Mouse (Mus musculus): Measurements from ENCODE around the gene Naaladl1. TPM values are rescaled to one million over a fixed set of nuclear protein-coding genes. Genes with fewer than 3 reads are reported as not detected.
"Not testable (repeated sequence)": the region's sequence is repeated elsewhere in the genome, so short reads cannot be mapped to it uniquely, and the experiment has no call there.

Gene Naaladl1
- polyA plus RNA-seq, 1 experiment: 0.30 TPM

DNA sequence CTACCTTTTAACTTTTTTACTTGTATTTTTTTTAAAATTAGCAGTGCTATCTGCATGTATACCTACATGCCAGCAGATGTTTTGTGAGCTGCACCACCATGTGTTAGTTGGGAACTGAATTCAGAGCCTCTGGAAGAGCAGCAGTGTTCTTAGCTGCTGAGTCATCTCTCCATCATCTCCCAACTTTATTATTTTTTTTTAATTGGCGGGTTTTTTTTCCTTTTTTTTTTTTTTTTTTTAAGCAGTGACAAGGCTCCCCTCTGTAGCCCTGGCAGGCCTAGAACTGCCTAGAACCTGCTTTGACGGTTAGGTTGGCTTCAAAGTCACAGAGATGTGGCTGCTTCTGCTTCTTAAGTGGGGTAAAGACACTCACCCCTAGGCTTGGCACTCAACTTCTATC lies 19.3 kb downstream of the Naaladl1 start:
- no peak overlapping the region for H3K4me3 ChIP-seq (replicated peaks; ENCODE audit: extremely low read depth, low read depth, low read length)
- no peaks in the 10 kb centered on the region for H3K4me1 ChIP-seq (ENCODE audit: control insufficient read depth, insufficient read depth, low read length)
- no peak for TF ChIP-seq POLR2A (IDR thresholded peaks at IDR 0.05; ENCODE audit: borderline replicate concordance, extremely low read depth, low read depth, low read length)
- no peak for TF ChIP-seq CTCF (IDR thresholded peaks at IDR 0.05; ENCODE audit: insufficient read depth, low read length)
- 48% methylated on average over 2 of the region's 2 CpGs for WGBS
- no peak for DNase-seq

DNA sequence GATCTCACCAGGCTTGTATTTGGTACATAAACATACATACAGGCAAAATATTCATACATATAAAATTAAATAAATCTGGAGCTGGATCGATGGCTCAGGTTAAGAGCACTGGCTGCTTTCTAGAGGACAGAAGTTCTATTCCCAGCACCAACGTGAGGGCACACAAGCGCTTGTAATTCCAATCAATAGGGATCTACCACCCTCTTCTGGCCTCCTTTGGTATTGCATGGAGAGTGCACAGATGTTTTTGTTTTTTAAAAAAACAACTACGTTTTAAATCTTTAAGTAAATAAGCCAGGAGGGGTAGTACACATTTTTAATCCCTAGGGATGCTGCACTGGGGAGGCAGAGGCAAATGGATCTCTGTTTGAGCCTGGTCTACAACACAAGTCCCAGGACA lies 20.7 kb downstream of the Naaladl1 start:
- DNase-seq: peak; percentile 45
- 21% methylated on average over 4 of the region's 4 CpGs for WGBS
- Histone ChIP-seq H3K4me3 (replicated peaks; ENCODE audit: extremely low read depth, low read depth, low read length) (no peak overlapping the region), H3K4me1 (ENCODE audit: control insufficient read depth, insufficient read depth, low read length) (no peaks in the 10 kb centered on the region)
- peak; percentile 45 for TF ChIP-seq CTCF (IDR thresholded peaks at IDR 0.05; ENCODE audit: insufficient read depth, low read length)
- no peak for TF ChIP-seq POLR2A (IDR thresholded peaks at IDR 0.05; ENCODE audit: borderline replicate concordance, extremely low read depth, low read depth, low read length)

DNA sequence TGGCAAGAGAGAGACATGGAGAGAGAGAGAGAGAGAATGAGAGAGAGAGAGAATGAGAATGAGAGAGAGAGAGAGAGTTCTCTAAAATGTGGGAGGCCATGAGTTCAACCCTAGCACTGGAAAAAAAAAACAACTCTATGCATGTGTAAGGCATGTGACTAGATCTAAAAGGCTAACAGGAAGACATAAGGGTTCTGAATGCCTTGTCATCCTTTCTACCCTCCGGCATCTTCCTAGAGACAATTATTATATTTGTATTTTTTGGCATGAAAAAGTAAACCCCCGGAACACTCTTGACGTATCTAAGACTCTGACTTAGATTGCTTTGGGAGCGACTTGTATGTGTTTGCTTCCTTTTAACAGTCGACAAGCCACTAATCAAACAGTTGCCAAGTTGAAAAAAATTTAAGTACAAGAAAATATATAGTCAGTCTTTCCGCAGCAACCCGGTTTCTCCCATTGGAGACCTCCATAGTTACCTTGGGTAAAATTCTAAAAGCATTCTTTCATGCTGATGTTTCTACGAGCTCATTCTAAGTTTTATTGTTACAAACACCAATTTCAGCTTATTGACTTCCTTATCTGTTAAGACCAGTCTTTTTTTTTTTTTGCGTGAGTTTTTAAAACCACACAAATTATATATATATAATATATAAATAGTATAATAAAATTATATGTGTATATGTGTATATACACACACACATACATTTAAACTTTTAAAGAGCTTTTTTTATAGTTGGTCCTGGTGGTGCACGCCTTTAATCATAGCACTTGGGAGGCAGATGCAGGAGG lies 21.4 kb downstream of the Naaladl1 start:
- DNase-seq: no peak
- TF ChIP-seq CTCF (IDR thresholded peaks at IDR 0.05; ENCODE audit: insufficient read depth, low read length) (no peak), POLR2A (IDR thresholded peaks at IDR 0.05; ENCODE audit: borderline replicate concordance, extremely low read depth, low read depth, low read length) (no peak)
- WGBS: 52% methylated on average over 10 of the region's 10 CpGs
- H3K4me1 ChIP-seq (ENCODE audit: control insufficient read depth, insufficient read depth, low read length): no peaks in the 10 kb centered on the region
- H3K4me3 ChIP-seq (replicated peaks; ENCODE audit: extremely low read depth, low read depth, low read length): peak overlapping the region; percentile 82

DNA sequence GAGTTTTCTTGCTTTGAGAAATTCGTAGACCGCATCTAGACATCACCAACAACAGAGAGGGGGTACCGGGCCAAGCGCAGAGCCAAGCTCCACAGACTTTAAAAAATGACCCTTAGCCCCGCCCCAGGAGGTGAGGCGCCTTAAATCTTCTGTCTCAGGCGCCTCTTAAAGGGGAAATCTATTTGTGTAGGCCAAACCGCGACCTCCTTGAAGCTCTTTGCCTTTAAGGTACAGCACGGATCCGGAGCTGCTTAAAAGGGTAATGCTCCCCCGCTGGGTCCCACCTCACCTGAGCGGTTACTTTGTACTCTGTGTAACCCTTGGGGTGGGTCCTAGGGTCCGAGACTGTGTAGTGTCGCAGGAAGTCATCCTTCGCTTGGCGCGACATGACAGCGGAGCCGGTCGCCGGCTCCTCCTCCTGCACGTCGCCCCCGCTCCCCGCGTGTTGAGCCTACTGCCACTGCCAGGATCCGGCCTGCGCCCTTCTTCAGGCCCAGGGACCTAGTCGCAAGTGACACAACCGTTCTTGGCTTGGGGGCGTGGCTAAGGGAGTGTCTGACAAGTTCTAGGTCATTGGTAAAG lies 22.3 kb downstream of the Naaladl1 start, which contains the start of gene Snx15:
Snx15 (minus strand) TSS at position 545 of the 582 bp plus-strand sequence.
- Histone ChIP-seq H3K4me1 (ENCODE audit: control insufficient read depth, insufficient read depth, low read length) (no peaks in the 10 kb centered on the region), H3K4me3 (replicated peaks; ENCODE audit: extremely low read depth, low read depth, low read length) (peak within 1 kb of the TSS; percentile 82)
- WGBS: 1% methylated on average over 32 of the region's 32 CpGs
- TF ChIP-seq CTCF (IDR thresholded peaks at IDR 0.05; ENCODE audit: insufficient read depth, low read length) (no peak), POLR2A (IDR thresholded peaks at IDR 0.05; ENCODE audit: borderline replicate concordance, extremely low read depth, low read depth, low read length) (peak; percentile 51; the same call in 1 of the 2 replicates)
- DNase-seq: peak; percentile 97

DNA sequence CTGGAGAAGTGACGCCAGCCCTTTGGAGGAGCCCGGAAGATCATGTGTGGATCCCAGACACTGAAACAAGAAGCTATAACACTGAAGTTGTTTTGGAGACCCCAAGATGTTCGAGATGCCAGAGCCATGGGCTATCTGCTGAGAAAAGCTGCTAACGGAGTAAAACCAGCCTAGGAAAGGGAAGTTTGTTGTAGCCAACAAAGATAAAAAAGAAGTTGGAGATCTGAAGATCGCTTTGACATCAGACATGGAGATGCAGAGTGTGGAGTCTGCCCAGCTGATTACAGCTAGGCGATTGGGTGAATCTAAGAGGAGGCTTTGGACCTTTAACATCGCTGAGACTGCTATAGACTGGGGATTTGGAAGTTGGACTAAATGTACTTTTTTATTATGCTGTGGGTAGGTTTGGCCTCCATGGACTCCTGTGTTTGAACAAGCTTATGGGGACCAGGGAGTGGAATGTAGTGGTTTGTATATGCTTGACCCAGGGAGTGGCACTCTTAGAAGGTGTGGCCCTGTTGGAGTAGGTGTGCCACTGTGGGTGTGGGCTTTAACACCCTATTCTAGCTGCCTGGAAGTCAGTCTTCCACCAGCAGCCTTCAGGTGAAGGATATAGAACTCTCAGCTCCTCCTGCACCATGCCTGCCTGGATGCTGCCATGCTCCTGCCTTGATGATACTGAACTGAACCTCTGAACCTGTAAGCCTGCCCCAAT lies 25.0 kb downstream of the Naaladl1 start:
- not testable (repeated sequence) for DNase-seq; H3K4me1 ChIP-seq (ENCODE audit: control insufficient read depth, insufficient read depth, low read length); H3K4me3 ChIP-seq (replicated peaks; ENCODE audit: extremely low read depth, low read depth, low read length)
- 71% methylated on average over 7 of the region's 7 CpGs for WGBS

DNA sequence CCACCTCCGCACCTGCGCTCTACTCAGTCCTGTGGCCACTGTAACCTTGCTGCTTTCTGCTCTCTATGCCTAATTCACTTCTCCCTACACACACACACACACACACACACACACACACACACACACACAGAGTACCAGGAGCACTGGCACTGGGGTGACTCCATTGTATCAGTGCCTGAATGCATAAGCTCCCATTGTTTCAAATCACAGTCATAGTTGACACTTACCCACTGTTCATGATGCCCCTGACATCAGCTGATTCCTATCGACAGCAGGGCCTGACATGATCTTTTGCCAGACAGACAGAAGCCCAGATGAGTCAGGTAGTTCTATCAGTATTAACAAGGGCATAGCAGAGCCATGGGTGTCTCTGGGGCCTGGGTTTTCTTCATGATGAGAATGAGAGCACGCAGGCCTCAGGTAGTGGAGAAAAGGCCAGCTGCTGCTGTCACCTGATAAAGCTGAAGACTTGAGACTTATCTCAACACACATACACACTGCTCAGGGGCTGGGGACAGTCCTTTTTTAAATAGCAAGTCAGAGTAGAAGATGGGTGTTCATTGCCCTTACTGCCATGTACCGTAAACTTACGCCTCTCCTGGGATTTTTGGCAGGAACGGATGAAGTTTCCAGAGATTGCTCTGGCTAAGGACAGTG lies 26.7 kb downstream of the Naaladl1 start:
- TF ChIP-seq POLR2A (IDR thresholded peaks at IDR 0.05; ENCODE audit: borderline replicate concordance, extremely low read depth, low read depth, low read length) (no peak), CTCF (IDR thresholded peaks at IDR 0.05; ENCODE audit: insufficient read depth, low read length) (no peak)
- H3K4me1 ChIP-seq (ENCODE audit: control insufficient read depth, insufficient read depth, low read length): no peaks in the 10 kb centered on the region
- no peak for DNase-seq
- H3K4me3 ChIP-seq (replicated peaks; ENCODE audit: extremely low read depth, low read depth, low read length): no peak overlapping the region
- 81% methylated on average over 7 of the region's 7 CpGs for WGBS

DNA sequence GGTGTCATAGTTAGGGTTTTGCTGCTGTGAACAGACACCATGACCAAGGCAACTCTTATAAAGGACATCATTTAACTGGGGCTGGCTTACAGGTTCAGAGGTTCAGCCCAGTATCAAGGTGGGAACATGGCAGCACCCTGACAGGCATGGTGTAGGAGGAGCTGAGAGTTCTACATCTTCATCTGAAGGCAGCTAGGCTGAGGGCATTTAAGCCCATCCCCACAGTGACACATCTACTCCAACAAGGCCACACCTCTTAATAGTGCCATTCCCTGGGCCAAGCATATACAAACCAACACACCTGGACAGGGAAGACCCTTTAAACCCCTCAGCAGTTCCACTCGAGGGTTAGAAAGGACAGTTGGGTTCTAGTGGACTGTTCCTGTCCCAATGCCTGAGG lies 27.6 kb downstream of the Naaladl1 start:
- H3K4me1 ChIP-seq (ENCODE audit: control insufficient read depth, insufficient read depth, low read length); H3K4me3 ChIP-seq (replicated peaks; ENCODE audit: extremely low read depth, low read depth, low read length); DNase-seq: not testable (repeated sequence)
- WGBS: 37% methylated on average over 1 of the region's 1 CpGs

DNA sequence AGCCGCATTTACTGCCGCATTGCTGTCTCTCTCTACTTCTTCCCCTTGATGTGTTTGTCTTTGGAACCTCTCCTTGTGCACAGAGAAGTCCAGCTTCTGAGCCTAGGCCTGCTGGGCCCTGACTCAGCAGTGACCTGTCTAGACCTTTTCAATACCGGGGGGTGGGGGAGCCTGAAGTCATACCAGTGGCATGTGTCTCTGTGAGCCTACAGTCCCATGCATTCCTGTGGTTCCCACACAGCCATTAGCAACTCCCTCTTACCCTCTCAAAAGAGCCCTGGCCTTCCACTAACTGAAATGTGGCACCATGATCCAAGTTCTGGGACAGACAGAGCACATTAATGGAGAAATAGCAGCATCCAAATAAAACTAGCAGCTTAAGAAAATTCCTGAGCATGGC lies 30.8 kb downstream of the Naaladl1 start:
- WGBS: 87% methylated on average over 3 of the region's 3 CpGs
- no peak for DNase-seq
- Histone ChIP-seq H3K4me3 (replicated peaks; ENCODE audit: extremely low read depth, low read depth, low read length) (no peak overlapping the region), H3K4me1 (ENCODE audit: control insufficient read depth, insufficient read depth, low read length) (peaks cover 2% of the 10 kb centered on the region; the same call in 1 of the 2 replicates)
- no peak for TF ChIP-seq CTCF (IDR thresholded peaks at IDR 0.05; ENCODE audit: insufficient read depth, low read length)
- no peak for TF ChIP-seq POLR2A (IDR thresholded peaks at IDR 0.05; ENCODE audit: borderline replicate concordance, extremely low read depth, low read depth, low read length)

DNA sequence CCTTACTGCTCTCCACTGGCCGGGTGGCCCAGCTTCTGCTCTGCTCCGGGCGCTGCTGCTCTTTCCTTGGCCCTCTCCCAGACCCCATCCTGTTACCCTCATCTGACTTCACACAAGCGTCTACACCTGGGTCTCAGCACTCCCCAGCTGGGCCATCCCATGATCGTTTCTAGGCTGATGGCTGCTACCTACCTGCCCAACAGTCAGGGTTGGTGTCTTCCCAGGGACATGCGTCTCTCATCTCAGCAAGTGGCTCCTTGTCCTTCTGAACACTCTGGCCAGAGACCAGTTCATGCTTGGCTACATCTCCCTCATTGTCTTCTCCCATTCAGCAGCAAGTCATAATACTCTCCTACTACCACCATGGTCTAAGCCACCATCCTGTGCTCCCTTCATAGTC lies 34.1 kb downstream of the Naaladl1 start:
- no peak overlapping the region for H3K4me3 ChIP-seq (replicated peaks; ENCODE audit: extremely low read depth, low read depth, low read length)
- H3K4me1 ChIP-seq (ENCODE audit: control insufficient read depth, insufficient read depth, low read length): peaks cover 2% of the 10 kb centered on the region; the same call in 1 of the 2 replicates
- no peak for TF ChIP-seq POLR2A (IDR thresholded peaks at IDR 0.05; ENCODE audit: borderline replicate concordance, extremely low read depth, low read depth, low read length)
- TF ChIP-seq CTCF (IDR thresholded peaks at IDR 0.05; ENCODE audit: insufficient read depth, low read length): no peak
- 94% methylated on average over 6 of the region's 6 CpGs for WGBS
- DNase-seq: no peak
